Mouse (Mus musculus) kidney, embryonic 15.5 days (tissue): ENCODE data around the gene Cpeb3. TPM values are rescaled to one million over a fixed set of nuclear protein-coding genes. Genes with fewer than 3 reads are reported as not detected.
"Not testable (repeated sequence)": the region's sequence is repeated elsewhere in the genome, so short reads cannot be mapped to it uniquely, and the experiment has no call there.

ENCODE experiments used
- ATAC-seq: fragments of 200-750 bp; cut with Nextera tagmentation; replicated peaks from 2 replicates; pipeline ENCODE4 v1.8.0; 2017; ENCODE audit warnings: moderate TSS enrichment; ENCODE audit not compliant: low FRiP score
- H3K27ac ChIP-seq: fragments of 300-500 bp; sonication (generic); 2 replicates; pipeline ENCODE4 v1.5.1; 2015; ENCODE audit warnings: mild to moderate bottlenecking, inconsistent platforms
- H3K27me3 ChIP-seq: fragments of 300-500 bp; sonication (generic); 2 replicates; pipeline ENCODE4 v1.6.1; 2015; ENCODE audit warnings: inconsistent platforms
- H3K36me3 ChIP-seq: fragments of 300-500 bp; sonication (generic); 2 replicates; pipeline ENCODE4 v1.6.1; 2015; ENCODE audit warnings: inconsistent platforms
- H3K4me1 ChIP-seq: fragments of 300-500 bp; sonication (generic); 2 replicates; pipeline ENCODE4 v1.6.1; 2015; ENCODE audit warnings: inconsistent platforms
- H3K4me2 ChIP-seq: fragments of 300-500 bp; sonication (generic); 2 replicates; pipeline ENCODE4 v1.6.1; 2015; ENCODE audit warnings: moderate library complexity, mild to moderate bottlenecking, inconsistent platforms
- H3K4me3 ChIP-seq: fragments of 300-500 bp; sonication (generic); replicated peaks from 2 replicates; pipeline ENCODE4 v1.5.1; 2015; ENCODE audit warnings: mild to moderate bottlenecking, inconsistent platforms
- H3K9ac ChIP-seq: fragments of 300-500 bp; sonication (generic); 2 replicates; pipeline ENCODE4 v1.6.1; 2015; ENCODE audit warnings: mild to moderate bottlenecking, inconsistent platforms
- H3K9me3 ChIP-seq: fragments of 300-500 bp; sonication (generic); replicated peaks from 2 replicates; pipeline ENCODE4 v1.6.1; 2016; ENCODE audit warnings: inconsistent platforms
- WGBS: fragments of 180-500 bp; shearing (Covaris S2); methylation state at CpG from one replicate; pipeline ENCODE4 v1.1.7; 2015; ENCODE audit warnings: mixed read lengths; 5-methylcytosine and 5-hydroxymethylcytosine counted together
- polyA plus RNA-seq: library from polyadenylated mRNA; unstranded; fragments of >200 nt; fragmentation: Nextera tagmentation; extraction: Ambion mirVana; gene quantifications from 2 replicates; pipeline ENCODE4 v1.2.1, GENCODE M21; 2015

Cpeb3 gene
- polyA plus RNA-seq, 1 experiment from 2014 or later: 1.2 TPM

GRCm38 (mm10) chr19:37174116-37174715, 34.2 kb downstream of the Cpeb3 start:
- H3K27ac ChIP-seq: peak overlapping the region; percentile 83; the same call in 1 of the 2 replicates
- peak overlapping the region; percentile 60 for H3K4me3 ChIP-seq
- no peaks in the 10 kb centered on the region for H3K36me3 ChIP-seq
- peak overlapping the region; percentile 95 for H3K4me2 ChIP-seq
- H3K4me1 ChIP-seq: peaks cover 22% of the 10 kb centered on the region
- no peaks in the 10 kb centered on the region for H3K9me3 ChIP-seq
- H3K9ac ChIP-seq: peak overlapping the region; percentile 40
- under 1% methylated on average over 62 of the region's 70 CpGs for WGBS
- peaks cover 34% of the 10 kb centered on the region for H3K27me3 ChIP-seq
- ATAC-seq: peak; percentile 78

GRCm38 (mm10) chr19:37173331-37174115, 34.9 kb downstream of the Cpeb3 start:
- WGBS: 26% methylated on average over 20 of the region's 20 CpGs
- Histone ChIP-seq H3K36me3 (no peaks in the 10 kb centered on the region), H3K9ac (peak overlapping the region; percentile 40)

GRCm38 (mm10) chr19:37172566-37173130, 35.8 kb downstream of the Cpeb3 start:
- Histone ChIP-seq H3K36me3 (no peaks in the 10 kb centered on the region), H3K4me2 (no peak overlapping the region), H3K4me3 (no peak overlapping the region), H3K9me3 (no peaks in the 10 kb centered on the region), H3K27ac (no peak overlapping the region), H3K9ac (no peak overlapping the region), H3K4me1 (peaks cover 18% of the 10 kb centered on the region), H3K27me3 (peaks cover 34% of the 10 kb centered on the region)
- 78% methylated on average over 11 of the region's 11 CpGs for WGBS
- no peak for ATAC-seq

More at GRCm38 (mm10) chr19:37173331-37174115, 34.9 kb downstream of the Cpeb3 start:
- Histone ChIP-seq H3K27me3 (peaks cover 34% of the 10 kb centered on the region), H3K9me3 (no peaks in the 10 kb centered on the region), H3K4me2 (peak overlapping the region; percentile 95), H3K27ac (no peak overlapping the region), H3K4me1 (peaks cover 22% of the 10 kb centered on the region), H3K4me3 (peak overlapping the region; percentile 60)
- 0 out of 2 replicates have a peak, but pooled peaks have one; percentile 2 for ATAC-seq

GRCm38 (mm10) chr19:37172096-37172495, 36.3 kb downstream of the Cpeb3 start:
- no peak for ATAC-seq
- H3K4me1 ChIP-seq: peaks cover 18% of the 10 kb centered on the region
- H3K27ac ChIP-seq: no peak overlapping the region
- WGBS: 39% methylated on average over 1 of the region's 1 CpGs
- H3K4me3 ChIP-seq: no peak overlapping the region
- H3K4me2 ChIP-seq: no peak overlapping the region
- no peaks in the 10 kb centered on the region for H3K9me3 ChIP-seq
- H3K9ac ChIP-seq: no peak overlapping the region
- peaks cover 33% of the 10 kb centered on the region for H3K27me3 ChIP-seq
- H3K36me3 ChIP-seq: no peaks in the 10 kb centered on the region

- H3K27me3 ChIP-seq: no peaks in the 10 kb centered on the region
- no peak overlapping the region for H3K4me2 ChIP-seq
- no peaks in the 10 kb centered on the region for H3K9me3 ChIP-seq
- H3K9ac ChIP-seq: no peak overlapping the region
- no peak for ATAC-seq
- 84% methylated on average over 5 of the region's 5 CpGs for WGBS
- H3K4me3 ChIP-seq: no peak overlapping the region
- no peaks in the 10 kb centered on the region for H3K36me3 ChIP-seq
- no peaks in the 10 kb centered on the region for H3K4me1 ChIP-seq
- no peak overlapping the region for H3K27ac ChIP-seq
Observed at GRCm38 (mm10) chr19:37156770-37157336, 51.5 kb downstream of the Cpeb3 start.

GRCm38 (mm10) chr19:37156040-37156439, 52.4 kb downstream of the Cpeb3 start:
- H3K36me3 ChIP-seq: no peaks in the 10 kb centered on the region
- no peak overlapping the region for H3K4me3 ChIP-seq
- H3K9ac ChIP-seq: no peak overlapping the region
- no peaks in the 10 kb centered on the region for H3K9me3 ChIP-seq
- H3K4me1 ChIP-seq: no peaks in the 10 kb centered on the region
- H3K27ac ChIP-seq: no peak overlapping the region
- H3K4me2 ChIP-seq: no peak overlapping the region
- ATAC-seq: no peak
- 81% methylated on average over 4 of the region's 4 CpGs for WGBS
- H3K27me3 ChIP-seq: no peaks in the 10 kb centered on the region

- H3K9me3 ChIP-seq: no peaks in the 10 kb centered on the region
- H3K9ac ChIP-seq: no peak overlapping the region
- WGBS: 74% methylated on average over 4 of the region's 4 CpGs
- no peaks in the 10 kb centered on the region for H3K27me3 ChIP-seq
- no peaks in the 10 kb centered on the region for H3K4me1 ChIP-seq
- ATAC-seq: no peak
- no peak overlapping the region for H3K4me3 ChIP-seq
- H3K4me2 ChIP-seq: no peak overlapping the region
- H3K36me3 ChIP-seq: no peaks in the 10 kb centered on the region
- H3K27ac ChIP-seq: no peak overlapping the region
Observed at GRCm38 (mm10) chr19:37147145-37147544, 61.3 kb downstream of the Cpeb3 start.

- H3K4me1 ChIP-seq: no peaks in the 10 kb centered on the region
- H3K9me3 ChIP-seq: no peaks in the 10 kb centered on the region
- no peak overlapping the region for H3K27ac ChIP-seq
- no peak overlapping the region for H3K4me3 ChIP-seq
- no peak for ATAC-seq
- H3K36me3 ChIP-seq: no peaks in the 10 kb centered on the region
- 75% methylated on average over 1 of the region's 1 CpGs for WGBS
- no peak overlapping the region for H3K4me2 ChIP-seq
- H3K27me3 ChIP-seq: no peaks in the 10 kb centered on the region
- H3K9ac ChIP-seq: no peak overlapping the region
Observed at GRCm38 (mm10) chr19:37145846-37146245, 62.6 kb downstream of the Cpeb3 start.

- H3K9me3 ChIP-seq: no peaks in the 10 kb centered on the region
- H3K36me3 ChIP-seq: no peaks in the 10 kb centered on the region
- H3K27ac ChIP-seq: no peak overlapping the region
- H3K4me2 ChIP-seq: no peak overlapping the region
- 93% methylated on average over 5 of the region's 5 CpGs for whole genome bisulfite sequencing
- H3K4me1 ChIP-seq: no peaks in the 10 kb centered on the region
- no peak overlapping the region for H3K4me3 ChIP-seq
- no peak for ATAC-seq
- H3K27me3 ChIP-seq: no peaks in the 10 kb centered on the region
- no peak overlapping the region for H3K9ac ChIP-seq
Observed at GRCm38 (mm10) chr19:37145401-37145800, 63.0 kb downstream of the Cpeb3 start.

- Histone ChIP-seq H3K4me3 (no peak overlapping the region), H3K9me3 (no peaks in the 10 kb centered on the region), H3K4me2 (no peak overlapping the region), H3K9ac (no peak overlapping the region), H3K4me1 (no peaks in the 10 kb centered on the region), H3K36me3 (no peaks in the 10 kb centered on the region), H3K27ac (no peak overlapping the region), H3K27me3 (no peaks in the 10 kb centered on the region)
- WGBS: 83% methylated on average over 4 of the region's 4 CpGs
- no peak for ATAC-seq
Observed at GRCm38 (mm10) chr19:37141623-37142022, 66.8 kb downstream of the Cpeb3 start.

- no peak overlapping the region for H3K27ac ChIP-seq
- 53% methylated on average over 2 of the region's 2 CpGs for WGBS
- H3K4me2 ChIP-seq: no peak overlapping the region
- no peaks in the 10 kb centered on the region for H3K36me3 ChIP-seq
- no peaks in the 10 kb centered on the region for H3K9me3 ChIP-seq
- H3K9ac ChIP-seq: no peak overlapping the region
- H3K27me3 ChIP-seq: no peaks in the 10 kb centered on the region
- no peaks in the 10 kb centered on the region for H3K4me1 ChIP-seq
- no peak for ATAC-seq
- H3K4me3 ChIP-seq: no peak overlapping the region
Observed at GRCm38 (mm10) chr19:37137133-37137532, 71.3 kb downstream of the Cpeb3 start.

- not testable (repeated sequence) for H3K4me2 ChIP-seq, H3K27ac ChIP-seq, H3K4me1 ChIP-seq, H3K27me3 ChIP-seq, H3K9ac ChIP-seq, H3K9me3 ChIP-seq, H3K36me3 ChIP-seq, ATAC-seq, H3K4me3 ChIP-seq
- WGBS: 94% methylated on average over 2 of the region's 2 CpGs
Observed at GRCm38 (mm10) chr19:37135459-37135858, 72.9 kb downstream of the Cpeb3 start.
